Mouse (Mus musculus) C2C12 (cell line): ENCODE measurements around the gene Usp2. TPM values are rescaled to one million over a fixed set of nuclear protein-coding genes. Genes with fewer than 3 reads are reported as not detected.
A peak's percentile ranks its signal among the peaks of the same experiment; 100 is the strongest.

Source experiments
- H3K27me3 ChIP-seq: one replicate; pipeline ENCODE4 v1.6.1; 2011; ENCODE audit not compliant: control insufficient read depth, insufficient read depth, insufficient read length
- H3K36me3 ChIP-seq: one replicate; pipeline ENCODE4 v1.6.1; 2011; ENCODE audit not compliant: control insufficient read depth, insufficient read depth
- H3K4me3 ChIP-seq: one replicate; pipeline ENCODE4 v1.5.1; 2011; ENCODE audit warnings: mild to moderate bottlenecking, control low read depth; ENCODE audit not compliant: poor library complexity, insufficient read depth, severe bottlenecking
- H3K79me2 ChIP-seq: one replicate; pipeline ENCODE4 v1.6.1; 2011; ENCODE audit not compliant: control insufficient read depth, insufficient read depth
- H3K79me3 ChIP-seq: one replicate; pipeline ENCODE4 v1.6.1; 2011; ENCODE audit warnings: low read depth, control low read depth
- H3ac ChIP-seq: one replicate; pipeline ENCODE3; 2011; ENCODE audit warnings: low read depth; ENCODE audit not compliant: control insufficient read depth, insufficient read length
- CEBPB ChIP-seq: IDR thresholded peaks from one replicate; pipeline ENCODE4 v1.6.1; 2011; ENCODE audit warnings: low read depth, mild to moderate bottlenecking, control low read depth, moderate library complexity
- CTCF ChIP-seq: IDR thresholded peaks from one replicate; pipeline ENCODE4 v1.5.1; 2011; ENCODE audit not compliant: control insufficient read depth, insufficient read depth, insufficient read length
- FOSL1 ChIP-seq: IDR thresholded peaks from one replicate; pipeline ENCODE4 v1.8.0; 2011; ENCODE audit warnings: mild to moderate bottlenecking, low read length; ENCODE audit not compliant: poor library complexity, insufficient read depth, severe bottlenecking
- MAX ChIP-seq: IDR thresholded peaks from one replicate; pipeline ENCODE4 v1.6.1; 2011; ENCODE audit warnings: mild to moderate bottlenecking, control low read depth
- MYOD1 ChIP-seq: IDR thresholded peaks from one replicate; pipeline ENCODE4 v1.6.1; 2011; ENCODE audit warnings: low read depth; ENCODE audit not compliant: control insufficient read depth, insufficient read length
- MYOG ChIP-seq: IDR thresholded peaks from one replicate; pipeline ENCODE4 v1.6.1; 2011; ENCODE audit not compliant: control insufficient read depth, insufficient read length; ENCODE audit errors: extremely low read depth
- USF1 ChIP-seq: IDR thresholded peaks from one replicate; pipeline ENCODE4 v1.6.1; 2011; ENCODE audit warnings: low read depth, mild to moderate bottlenecking, control low read depth, moderate library complexity
- polyA plus RNA-seq: library from polyadenylated mRNA; unstranded; fragments of >200 nt; fragmentation: generic; extraction: Trizol; gene quantifications from one replicate; pipeline ENCODE4 v1.2.1, GENCODE M21; 2012; ENCODE audit warnings: missing spikeins

Gene Usp2
- polyA plus RNA-seq, 1 experiment: 0.73 TPM

DNA sequence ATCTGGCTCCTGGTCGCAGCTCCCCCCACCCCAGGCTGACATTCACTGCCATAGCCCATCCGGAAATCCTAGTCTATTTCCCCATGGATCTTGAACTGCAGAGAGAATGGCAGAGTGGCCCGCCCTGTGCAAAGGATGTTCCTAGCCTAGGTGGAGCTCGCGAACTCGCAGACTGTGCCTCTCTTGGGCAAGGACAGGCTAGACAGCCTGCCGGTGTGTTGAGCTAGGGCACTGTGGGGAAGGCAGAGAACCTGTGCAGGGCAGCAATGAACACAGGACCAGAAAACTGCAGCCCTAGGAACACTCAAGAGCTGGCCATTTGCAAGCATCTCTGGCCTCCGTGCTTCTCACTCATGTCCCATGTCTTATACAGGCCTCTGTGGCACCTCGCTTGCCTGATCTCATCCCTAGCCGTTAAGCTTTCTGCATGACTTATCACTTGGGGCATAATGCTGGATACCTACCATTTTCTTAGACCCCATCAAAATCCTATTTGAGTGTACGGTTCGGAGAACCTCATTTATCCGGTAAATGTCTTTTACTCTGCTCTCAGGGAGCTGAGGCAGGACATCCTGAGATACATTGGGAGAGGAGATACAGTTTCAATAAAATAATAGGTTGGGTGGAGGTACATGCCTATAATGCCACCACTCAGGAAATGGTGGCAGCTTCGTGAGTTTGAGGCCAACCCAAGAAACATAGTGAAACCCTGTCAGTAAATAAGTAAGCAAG lies 22.2 kb upstream of the Usp2 start:
- Histone ChIP-seq H3K36me3 (no peaks in the 10 kb centered on the region), H3K4me3 (no peak overlapping the region), H3K27me3 (no peaks in the 10 kb centered on the region)

GRCm38 (mm10) chr9:44045158-44045883 lies 21.5 kb upstream of the Usp2 start:
- Histone ChIP-seq H3K4me3 (no peak overlapping the region), H3ac (no peak overlapping the region), H3K36me3 (no peaks in the 10 kb centered on the region), H3K79me3 (no peaks in the 10 kb centered on the region), H3K79me2 (no peaks in the 10 kb centered on the region), H3K27me3 (no peaks in the 10 kb centered on the region)
- TF ChIP-seq USF1: no peak
- TF ChIP-seq CEBPB: no peak
- TF ChIP-seq FOSL1: no peak
- TF ChIP-seq MYOD1: no peak
- no peak for TF ChIP-seq CTCF
- no peak for TF ChIP-seq MYOG
- TF ChIP-seq MAX: no peak

More for the DNA sequence above, 22.2 kb upstream of the Usp2 start:
- no peaks in the 10 kb centered on the region for H3K79me2 ChIP-seq
- TF ChIP-seq MAX (no peak), CEBPB (no peak), MYOG (no peak), MYOD1 (no peak), CTCF (no peak), USF1 (no peak), FOSL1 (no peak)
- no peak overlapping the region for H3ac ChIP-seq
- no peaks in the 10 kb centered on the region for H3K79me3 ChIP-seq

GRCm38 (mm10) chr9:44045884-44046272 lies 20.9 kb upstream of the Usp2 start:
- no peaks in the 10 kb centered on the region for H3K27me3 ChIP-seq
- TF ChIP-seq MYOG (no peak), MAX (no peak), CTCF (no peak), CEBPB (no peak), USF1 (no peak), FOSL1 (no peak), MYOD1 (no peak)
- no peaks in the 10 kb centered on the region for H3K79me3 ChIP-seq
- H3K79me2 ChIP-seq: no peaks in the 10 kb centered on the region
- no peaks in the 10 kb centered on the region for H3K36me3 ChIP-seq
- H3K4me3 ChIP-seq: no peak overlapping the region
- no peak overlapping the region for H3ac ChIP-seq

- H3K4me3 ChIP-seq: no peak overlapping the region
- H3K36me3 ChIP-seq: no peaks in the 10 kb centered on the region
- no peak overlapping the region for H3ac ChIP-seq
- no peaks in the 10 kb centered on the region for H3K79me2 ChIP-seq
- TF ChIP-seq MYOG: no peak
- no peak for TF ChIP-seq FOSL1
- no peak for TF ChIP-seq USF1
- TF ChIP-seq CEBPB: no peak
- no peak for TF ChIP-seq MAX
- no peak for TF ChIP-seq MYOD1
- TF ChIP-seq CTCF: no peak
- no peaks in the 10 kb centered on the region for H3K27me3 ChIP-seq
- no peaks in the 10 kb centered on the region for H3K79me3 ChIP-seq
These were observed 20.4 kb upstream of the Usp2 start for GRCm38 (mm10) chr9:44046426-44046825.

DNA sequence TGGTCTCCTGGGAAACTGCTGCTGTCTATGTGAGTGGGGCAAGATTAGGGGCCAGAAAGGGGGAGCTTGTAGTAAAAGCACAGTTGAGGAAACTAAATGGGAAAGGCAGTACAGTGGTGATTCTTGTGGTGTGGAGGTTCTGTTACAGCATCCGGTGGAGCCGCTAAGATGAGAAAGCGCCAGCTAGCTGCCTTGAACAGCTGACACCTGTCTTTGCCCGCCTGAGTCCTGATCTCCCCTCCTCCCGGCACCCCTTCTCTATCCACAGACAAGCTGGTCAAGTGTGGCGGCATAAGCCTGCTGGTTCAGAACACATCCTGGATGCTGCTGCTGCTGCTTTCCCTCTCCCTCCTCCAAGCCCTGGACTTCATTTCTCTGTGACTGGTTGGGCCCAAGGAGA lies 19.8 kb upstream of the Usp2 start:
- H3K4me3 ChIP-seq: no peak overlapping the region
- no peak overlapping the region for H3ac ChIP-seq
- TF ChIP-seq MYOD1 (peak; percentile 61), MYOG (no peak)
- H3K27me3 ChIP-seq: no peaks in the 10 kb centered on the region
- no peaks in the 10 kb centered on the region for H3K36me3 ChIP-seq
- H3K79me3 ChIP-seq: no peaks in the 10 kb centered on the region
- H3K79me2 ChIP-seq: no peaks in the 10 kb centered on the region
